Mouse (Mus musculus) midbrain, embryonic 12.5 days (tissue): Measurements from ENCODE around the gene Ift122. TPM values are rescaled to one million over a fixed set of nuclear protein-coding genes. Genes with fewer than 3 reads are reported as not detected.

Experiments
- ATAC-seq: fragments of 200-750 bp; cut with Nextera tagmentation; 2 replicates; pipeline ENCODE4 v1.8.0; 2017; ENCODE audit warnings: low read depth, moderate TSS enrichment, moderate library complexity; ENCODE audit not compliant: low FRiP score
- H3K27ac ChIP-seq: fragments of 300-500 bp; sonication (generic); replicated peaks from 2 replicates; pipeline ENCODE4 v1.5.1; 2016; ENCODE audit warnings: mild to moderate bottlenecking
- H3K27me3 ChIP-seq: fragments of 300-500 bp; sonication (generic); 2 replicates; pipeline ENCODE4 v1.6.1; 2016; ENCODE audit warnings: mild to moderate bottlenecking
- H3K36me3 ChIP-seq: fragments of 300-500 bp; sonication (generic); 2 replicates; pipeline ENCODE4 v1.6.1; 2016
- H3K4me1 ChIP-seq: fragments of 300-500 bp; sonication (generic); 2 replicates; pipeline ENCODE4 v1.6.1; 2016
- H3K4me2 ChIP-seq: fragments of 300-500 bp; sonication (generic); replicated peaks from 2 replicates; pipeline ENCODE4 v1.6.1; 2016; ENCODE audit warnings: mild to moderate bottlenecking, moderate library complexity
- H3K4me3 ChIP-seq: fragments of 300-500 bp; sonication (generic); 2 replicates; pipeline ENCODE4 v1.5.1; 2016; ENCODE audit warnings: mild to moderate bottlenecking
- H3K9ac ChIP-seq: fragments of 300-500 bp; sonication (generic); replicated peaks from 2 replicates; pipeline ENCODE4 v1.6.1; 2016; ENCODE audit warnings: mild to moderate bottlenecking, moderate library complexity
- H3K9me3 ChIP-seq: fragments of 300-500 bp; sonication (generic); 2 replicates; pipeline ENCODE4 v1.6.1; 2016; ENCODE audit warnings: mild to moderate bottlenecking
- WGBS: fragments of 180-500 bp; shearing (Covaris S2); methylation state at CpG from one replicate; pipeline ENCODE4 v1.1.7; 2016; 5-methylcytosine and 5-hydroxymethylcytosine counted together
- polyA plus RNA-seq: library from polyadenylated mRNA; unstranded; fragments of >200 nt; fragmentation: Nextera tagmentation; extraction: Ambion mirVana; gene quantifications from 2 replicates; pipeline ENCODE4 v1.2.1, GENCODE M21; 2016

Gene Ift122
- polyA plus RNA-seq, 1 experiment from 2014 or later = 27.7 TPM

DNA sequence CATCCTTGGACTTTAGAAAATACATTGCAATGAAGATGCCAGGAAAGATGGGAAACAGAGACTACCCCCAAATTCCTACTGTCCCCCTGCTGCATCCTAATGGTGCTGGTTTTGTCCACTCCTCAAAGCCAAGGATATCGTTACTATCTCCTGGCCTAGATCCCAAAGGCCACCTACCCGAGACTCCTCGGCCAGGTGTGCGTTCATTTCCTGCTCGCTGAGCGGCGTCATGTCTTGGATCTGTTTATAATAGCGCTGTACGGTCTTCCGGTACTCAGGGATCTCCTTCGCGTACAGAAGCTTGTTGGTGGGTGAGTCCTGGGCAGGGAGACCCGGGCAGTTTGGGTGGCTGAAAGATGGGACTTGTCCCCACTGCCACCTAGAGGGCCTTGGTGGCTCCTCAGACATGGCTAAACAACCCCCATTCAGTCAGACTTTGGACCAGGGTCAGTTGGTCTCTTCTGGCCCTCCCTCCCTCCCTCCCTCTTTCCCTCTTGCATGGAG lies 103.2 kb downstream of the Ift122 start:
- H3K36me3 ChIP-seq = no peaks in the 10 kb centered on the region
- peaks cover 14% of the 10 kb centered on the region for H3K4me1 ChIP-seq
- 90% methylated on average over 13 of the region's 13 CpGs for WGBS
- ATAC-seq = no peak
- H3K4me3 ChIP-seq = no peak overlapping the region
- H3K27me3 ChIP-seq = no peaks in the 10 kb centered on the region
- H3K4me2 ChIP-seq = no peak overlapping the region
- H3K9me3 ChIP-seq = no peaks in the 10 kb centered on the region
- H3K27ac ChIP-seq = no peak overlapping the region
- H3K9ac ChIP-seq = no peak overlapping the region

DNA sequence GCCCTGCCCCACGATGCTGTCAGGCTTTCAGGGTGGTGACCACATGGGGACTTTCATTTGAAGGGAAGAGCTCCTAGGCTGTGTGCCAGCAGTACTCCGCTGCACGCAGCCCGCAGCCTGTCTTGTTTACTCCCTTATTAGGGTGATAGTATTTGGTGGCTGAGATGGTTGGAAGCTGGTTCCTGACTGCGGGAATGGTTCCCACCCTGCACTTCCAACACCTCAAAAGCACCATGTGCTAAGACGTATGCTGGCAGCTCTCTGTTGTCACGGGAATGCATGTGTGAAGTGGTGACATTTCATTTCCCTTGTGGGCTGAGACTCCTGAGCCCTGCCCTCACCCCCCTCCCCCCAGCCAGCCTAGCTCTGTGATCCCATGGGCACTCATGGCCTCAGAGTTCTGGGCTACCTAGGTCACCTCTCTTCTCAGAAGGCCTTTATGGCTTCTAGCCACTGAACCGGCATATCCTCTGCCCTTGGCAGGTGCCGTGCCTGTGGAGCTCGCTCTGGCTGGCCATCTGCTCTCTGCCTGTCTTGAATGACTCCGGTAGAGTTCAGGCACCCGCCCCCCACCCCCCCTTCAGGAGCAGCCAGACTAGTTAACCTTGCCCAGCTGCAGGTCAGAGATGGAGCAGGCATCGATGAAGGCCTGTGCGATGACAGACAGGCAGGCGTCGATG lies 103.8 kb downstream of the Ift122 start:
- Histone ChIP-seq H3K9me3 (no peaks in the 10 kb centered on the region), H3K27me3 (no peaks in the 10 kb centered on the region), H3K9ac (no peak overlapping the region), H3K4me2 (no peak overlapping the region), H3K27ac (no peak overlapping the region; the same call in 1 of the 2 replicates), H3K4me3 (no peak overlapping the region), H3K36me3 (no peaks in the 10 kb centered on the region), H3K4me1 (peaks cover 14% of the 10 kb centered on the region)
- ATAC-seq = peak; percentile 42
- WGBS = 50% methylated on average over 16 of the region's 16 CpGs

DNA sequence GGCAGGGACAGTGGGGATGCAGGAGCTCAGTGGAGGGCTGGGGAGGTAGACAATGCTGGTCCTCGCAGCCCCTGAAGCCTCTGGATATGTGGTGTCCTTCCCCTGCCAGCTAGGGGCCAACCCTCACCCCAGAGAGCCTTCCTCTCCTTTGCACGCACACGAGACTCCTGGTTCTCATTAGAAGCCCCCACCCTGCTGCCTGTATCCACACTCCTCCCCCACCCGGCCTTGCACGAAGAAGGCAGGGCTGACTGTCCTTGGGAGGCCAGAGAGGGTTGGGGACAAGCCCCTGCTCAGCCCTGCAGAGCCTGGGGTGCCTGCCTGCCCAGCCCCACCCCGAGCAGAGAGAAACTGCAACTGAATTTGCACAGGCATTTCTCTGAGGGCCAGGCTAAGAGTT lies 104.4 kb downstream of the Ift122 start:
- Histone ChIP-seq H3K9ac (no peak overlapping the region), H3K27me3 (peaks cover under 1% of the 10 kb centered on the region; the same call in 1 of the 2 replicates), H3K36me3 (no peaks in the 10 kb centered on the region), H3K4me1 (peaks cover 14% of the 10 kb centered on the region), H3K4me3 (no peak overlapping the region), H3K27ac (no peak overlapping the region), H3K9me3 (no peaks in the 10 kb centered on the region), H3K4me2 (no peak overlapping the region)
- WGBS = 44% methylated on average over 6 of the region's 6 CpGs
- ATAC-seq = no peak

DNA sequence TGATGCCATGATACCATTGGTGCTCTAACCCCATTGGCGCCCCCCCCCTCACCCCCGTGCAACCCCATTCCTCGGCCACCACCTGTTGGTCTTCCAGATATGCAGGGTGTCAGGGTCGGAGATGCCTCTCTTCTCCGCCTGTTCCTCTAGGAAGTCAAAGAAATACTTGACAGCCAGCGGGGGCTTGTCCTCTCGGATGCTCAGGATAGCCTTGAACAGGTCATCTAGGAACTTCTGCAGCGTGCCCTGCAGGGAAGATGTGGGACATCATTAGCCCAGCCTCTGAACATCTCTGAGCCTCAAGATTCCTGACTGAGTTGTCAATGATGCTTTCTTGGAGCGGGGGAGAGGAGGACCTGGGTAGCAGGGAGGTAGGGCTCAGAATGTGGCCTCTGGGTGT lies 105.2 kb downstream of the Ift122 start:
- peaks cover 8% of the 10 kb centered on the region; the same call in 1 of the 2 replicates for H3K27me3 ChIP-seq
- H3K36me3 ChIP-seq = no peaks in the 10 kb centered on the region
- H3K4me1 ChIP-seq = peaks cover 14% of the 10 kb centered on the region
- 88% methylated on average over 9 of the region's 9 CpGs for WGBS
- no peak for ATAC-seq
- H3K4me2 ChIP-seq = no peak overlapping the region
- no peak overlapping the region for H3K27ac ChIP-seq
- no peaks in the 10 kb centered on the region for H3K9me3 ChIP-seq
- H3K9ac ChIP-seq = no peak overlapping the region
- no peak overlapping the region for H3K4me3 ChIP-seq

DNA sequence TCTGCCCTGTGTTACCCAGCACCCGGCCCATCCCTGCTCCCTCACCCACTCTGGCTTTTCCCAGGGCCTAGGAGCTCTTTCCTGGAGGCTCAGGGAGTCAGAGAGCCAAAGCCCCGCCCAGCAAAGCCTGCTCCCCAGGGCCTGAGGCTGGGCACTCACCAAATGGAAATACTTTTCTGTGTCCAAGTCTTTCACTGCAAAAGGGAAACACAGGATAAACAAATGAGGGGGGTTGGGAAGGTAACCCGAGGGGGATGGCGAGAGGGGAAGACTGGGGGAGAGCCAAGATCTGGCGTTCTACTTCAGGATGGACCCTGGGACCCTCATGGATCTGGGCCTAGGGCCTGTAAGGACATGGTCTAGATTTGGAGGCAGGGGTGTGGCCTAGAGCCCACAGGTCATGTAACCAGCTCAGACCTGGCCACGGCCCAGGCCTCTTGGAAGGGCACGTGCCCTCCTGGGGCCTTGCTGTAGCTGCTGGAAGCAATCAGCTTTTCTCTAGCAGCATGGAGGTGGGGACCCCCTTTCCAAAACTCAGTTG lies 106.0 kb downstream of the Ift122 start:
- no peaks in the 10 kb centered on the region for H3K9me3 ChIP-seq
- ATAC-seq = no peak
- no peaks in the 10 kb centered on the region for H3K36me3 ChIP-seq
- H3K9ac ChIP-seq = no peak overlapping the region
- H3K4me3 ChIP-seq = no peak overlapping the region
- peaks cover 11% of the 10 kb centered on the region; the same call in 1 of the 2 replicates for H3K27me3 ChIP-seq
- H3K27ac ChIP-seq = no peak overlapping the region
- WGBS = 78% methylated on average over 7 of the region's 7 CpGs
- H3K4me2 ChIP-seq = no peak overlapping the region
- peaks cover 14% of the 10 kb centered on the region for H3K4me1 ChIP-seq

DNA sequence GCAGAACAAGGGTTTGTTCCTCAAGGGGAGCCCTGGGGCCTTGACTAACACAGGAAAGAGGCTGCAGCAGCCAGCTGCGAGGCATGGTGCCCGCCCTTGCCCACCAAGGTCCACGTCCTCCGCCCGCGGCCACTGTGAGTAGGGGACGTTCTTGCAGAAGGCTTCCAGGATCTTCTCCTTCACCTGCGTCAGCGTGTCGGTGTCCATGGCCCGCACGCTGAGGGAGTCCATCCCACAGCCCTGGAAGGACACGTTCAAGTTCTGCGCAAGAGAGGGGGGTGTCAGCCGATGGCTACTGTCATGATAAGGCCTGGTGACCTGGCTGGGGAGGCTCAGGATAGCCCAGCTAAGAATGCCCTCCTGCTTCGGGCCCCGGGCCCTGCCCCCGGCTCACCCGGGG lies 107.1 kb downstream of the Ift122 start:
- 90% methylated on average over 19 of the region's 19 CpGs for WGBS
- Histone ChIP-seq H3K9me3 (no peaks in the 10 kb centered on the region), H3K9ac (no peak overlapping the region), H3K4me3 (no peak overlapping the region), H3K4me2 (no peak overlapping the region), H3K27me3 (peaks cover 11% of the 10 kb centered on the region; the same call in 1 of the 2 replicates), H3K4me1 (peaks cover 14% of the 10 kb centered on the region), H3K36me3 (no peaks in the 10 kb centered on the region), H3K27ac (no peak overlapping the region)
- no peak for ATAC-seq

DNA sequence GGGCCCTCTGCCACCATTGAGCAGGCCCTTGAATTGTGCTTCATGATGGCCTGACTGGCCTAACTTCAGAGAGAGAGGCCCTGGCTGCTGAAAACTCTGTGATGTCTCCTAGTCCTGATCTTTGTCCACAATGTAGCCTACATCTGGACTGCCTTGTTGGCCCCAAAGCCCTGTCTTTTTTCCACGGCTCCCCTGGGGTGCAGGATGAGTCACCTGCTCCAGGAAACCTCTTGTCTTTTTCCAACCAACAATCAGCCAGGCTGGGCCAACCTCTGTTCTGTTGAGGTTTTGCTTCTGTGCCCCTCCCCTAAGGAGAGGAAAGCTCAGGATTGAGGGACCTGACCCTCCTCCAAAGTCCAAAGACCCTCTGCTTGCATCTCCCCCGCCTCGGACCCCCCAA lies 108.5 kb downstream of the Ift122 start:
- H3K4me1 ChIP-seq = peaks cover 11% of the 10 kb centered on the region
- H3K9me3 ChIP-seq = no peaks in the 10 kb centered on the region
- no peak overlapping the region for H3K4me2 ChIP-seq
- H3K4me3 ChIP-seq = no peak overlapping the region
- ATAC-seq = no peak
- H3K36me3 ChIP-seq = no peaks in the 10 kb centered on the region
- H3K27me3 ChIP-seq = peaks cover 11% of the 10 kb centered on the region; the same call in 1 of the 2 replicates
- H3K27ac ChIP-seq = no peak overlapping the region
- H3K9ac ChIP-seq = no peak overlapping the region
- 80% methylated on average over 3 of the region's 3 CpGs for WGBS

DNA sequence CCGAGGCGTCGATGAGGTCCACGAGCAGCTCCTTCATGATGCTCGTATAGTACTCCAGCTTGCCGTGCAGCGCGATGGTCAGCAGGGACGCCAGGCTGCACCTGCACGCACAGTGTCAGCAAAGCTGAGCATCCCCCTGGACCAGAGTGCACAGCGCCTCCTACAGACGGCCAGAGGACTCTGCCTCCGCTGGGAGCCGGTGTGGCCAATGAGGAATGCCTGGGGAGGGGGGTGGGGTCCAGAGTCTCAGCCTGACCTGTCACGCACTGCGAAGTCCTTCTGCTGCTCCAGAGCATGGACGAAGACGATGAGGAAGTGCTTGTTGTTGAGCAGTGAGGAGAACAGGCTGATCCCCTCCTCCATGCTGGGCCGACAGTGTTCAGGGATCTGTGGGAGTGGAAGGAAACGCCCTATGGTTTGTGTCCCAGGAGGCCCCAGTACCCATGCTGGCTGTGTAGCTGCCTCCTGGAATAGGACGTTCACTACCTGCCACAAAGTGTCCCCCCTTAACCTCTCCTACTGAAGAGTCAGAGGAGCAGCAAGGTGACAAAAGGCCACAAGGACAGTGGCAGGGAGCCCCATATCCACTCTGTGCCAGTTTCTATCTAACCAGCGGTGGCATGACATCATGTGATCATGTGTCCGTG lies 109.3 kb downstream of the Ift122 start:
- H3K9ac ChIP-seq = no peak overlapping the region
- 34% methylated on average over 23 of the region's 23 CpGs for WGBS
- 0 out of 2 replicates have a peak, but pooled peaks have one; percentile 16 for ATAC-seq
- no peak overlapping the region for H3K27ac ChIP-seq
- no peaks in the 10 kb centered on the region for H3K9me3 ChIP-seq
- H3K4me1 ChIP-seq = peaks cover 3% of the 10 kb centered on the region
- 0 out of 2 replicates have a peak overlapping the region, but pooled peaks have one; percentile 13 for H3K4me2 ChIP-seq
- peaks cover 11% of the 10 kb centered on the region; the same call in 1 of the 2 replicates for H3K27me3 ChIP-seq
- no peak overlapping the region for H3K4me3 ChIP-seq
- no peaks in the 10 kb centered on the region for H3K36me3 ChIP-seq

DNA sequence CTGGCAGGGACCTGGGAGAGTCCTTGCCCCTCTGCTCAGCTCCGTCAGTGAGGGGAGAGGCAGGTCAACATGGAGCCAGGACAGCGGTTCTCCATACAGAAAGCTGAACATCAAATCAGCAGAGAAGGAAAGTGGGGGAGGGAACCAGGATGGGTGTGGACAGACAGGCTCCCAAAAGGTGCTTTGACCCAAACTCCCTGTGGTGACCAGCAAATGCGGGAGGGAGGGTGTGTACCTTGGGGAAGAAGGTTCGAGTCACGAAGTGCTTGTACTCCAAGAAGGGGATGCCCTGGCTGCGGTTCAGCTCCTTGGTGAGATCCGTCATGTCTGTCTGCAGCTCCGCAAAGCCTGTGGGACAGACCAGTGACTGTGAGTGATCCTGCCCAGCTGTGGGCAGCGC lies 110.4 kb downstream of the Ift122 start:
- H3K4me2 ChIP-seq = no peak overlapping the region
- H3K9me3 ChIP-seq = no peaks in the 10 kb centered on the region
- WGBS = 80% methylated on average over 9 of the region's 9 CpGs
- H3K27ac ChIP-seq = no peak overlapping the region
- no peaks in the 10 kb centered on the region for H3K36me3 ChIP-seq
- H3K27me3 ChIP-seq = peaks cover 11% of the 10 kb centered on the region; the same call in 1 of the 2 replicates
- H3K9ac ChIP-seq = no peak overlapping the region
- no peak overlapping the region for H3K4me3 ChIP-seq
- H3K4me1 ChIP-seq = peaks cover 9% of the 10 kb centered on the region
- no peak for ATAC-seq

DNA sequence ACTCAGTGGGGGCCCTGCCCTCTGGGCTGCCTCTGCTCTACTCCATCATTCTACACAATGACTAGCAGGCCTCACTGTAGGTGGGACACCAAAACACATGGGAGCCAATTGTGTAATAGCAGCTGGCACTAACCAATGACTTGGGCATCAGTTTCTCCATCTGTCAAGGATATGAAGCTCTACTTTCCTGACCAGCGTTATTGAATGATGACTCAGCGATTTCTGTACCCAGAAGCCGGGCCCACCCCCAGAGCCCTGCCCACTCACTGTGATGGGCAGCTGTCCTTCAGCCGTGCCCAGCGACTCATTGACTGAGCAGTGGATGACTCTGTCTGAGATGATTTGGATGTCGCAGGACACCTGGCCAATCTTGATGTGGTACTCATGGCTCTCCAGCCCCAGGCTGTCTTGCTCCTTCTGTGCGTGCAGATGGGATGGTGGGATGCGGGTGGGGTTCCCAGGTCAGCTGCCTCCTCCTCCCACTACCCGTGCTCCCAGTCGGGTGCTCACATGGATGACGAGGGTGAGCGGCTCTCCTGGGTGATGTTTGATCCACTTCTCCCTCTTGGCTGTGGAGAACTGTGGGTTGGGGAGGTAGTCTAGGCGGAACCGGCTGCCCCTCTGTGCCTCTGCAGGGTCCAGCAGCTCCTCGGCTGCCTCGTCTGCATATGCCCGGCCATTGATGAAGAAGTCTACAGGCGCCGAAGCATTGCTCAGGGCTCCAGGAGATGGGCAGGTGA lies 113.1 kb downstream of the Ift122 start:
- Histone ChIP-seq H3K9me3 (no peaks in the 10 kb centered on the region), H3K4me3 (no peak overlapping the region), H3K27me3 (peaks cover 11% of the 10 kb centered on the region; the same call in 1 of the 2 replicates), H3K27ac (no peak overlapping the region), H3K4me1 (peaks cover 13% of the 10 kb centered on the region), H3K9ac (no peak overlapping the region), H3K36me3 (no peaks in the 10 kb centered on the region), H3K4me2 (no peak overlapping the region)
- no peak for ATAC-seq
- 93% methylated on average over 19 of the region's 19 CpGs for WGBS

DNA sequence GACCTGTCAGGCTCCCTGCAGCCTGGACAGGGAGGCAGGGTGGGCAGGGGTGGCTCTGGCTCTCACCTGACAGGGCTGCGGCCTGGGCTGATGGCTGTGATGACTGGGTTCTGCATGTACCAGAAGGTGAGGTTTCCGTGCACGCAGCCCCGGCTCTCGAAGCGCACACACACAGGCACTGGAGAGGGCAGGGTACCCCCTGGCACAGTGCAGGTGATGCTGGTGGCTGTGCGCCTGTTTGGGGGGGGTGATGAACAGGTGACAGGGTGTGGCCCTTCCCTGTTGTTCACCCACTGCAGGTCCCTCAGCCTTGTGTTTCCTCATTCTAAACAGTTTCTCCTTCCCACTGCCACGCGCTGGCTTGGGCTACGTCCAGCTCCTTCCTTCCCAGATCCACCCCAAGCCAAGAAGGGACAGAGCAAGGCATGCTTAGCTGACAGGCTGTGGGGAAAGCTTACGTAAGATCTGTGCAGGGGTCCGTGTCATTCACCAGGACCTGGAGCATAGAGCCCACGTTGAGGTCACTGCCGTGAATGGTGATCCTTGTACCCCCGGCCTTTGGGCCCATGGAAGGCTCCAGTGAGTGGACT lies 114.1 kb downstream of the Ift122 start:
- Histone ChIP-seq H3K9ac (no peak overlapping the region), H3K9me3 (no peaks in the 10 kb centered on the region), H3K4me2 (no peak overlapping the region), H3K4me3 (no peak overlapping the region), H3K27ac (no peak overlapping the region), H3K36me3 (no peaks in the 10 kb centered on the region), H3K4me1 (peaks cover 18% of the 10 kb centered on the region), H3K27me3 (peaks cover 11% of the 10 kb centered on the region; the same call in 1 of the 2 replicates)
- no peak for ATAC-seq
- WGBS = 93% methylated on average over 15 of the region's 15 CpGs
